Mouse (Mus musculus) embryonic facial prominence, embryonic 13.5 days (tissue): Measurements from ENCODE around the gene Kel. TPM values are rescaled to one million over a fixed set of nuclear protein-coding genes. Genes with fewer than 3 reads are reported as not detected.

Source experiments
- ATAC-seq: fragments of 200-750 bp; cut with Nextera tagmentation; 2 replicates; pipeline ENCODE4 v1.8.0; 2017; ENCODE audit warnings: low read depth; ENCODE audit not compliant: insufficient number of reproducible peaks, insufficient read depth, low FRiP score, low TSS enrichment
- H3K27ac ChIP-seq: fragments of 300-500 bp; sonication (generic); 2 replicates; pipeline ENCODE4 v1.5.1; 2015; ENCODE audit warnings: moderate library complexity, mild to moderate bottlenecking, inconsistent platforms
- H3K27me3 ChIP-seq: fragments of 300-500 bp; sonication (generic); 2 replicates; pipeline ENCODE4 v1.6.1; 2015; ENCODE audit warnings: mild to moderate bottlenecking, inconsistent platforms
- H3K36me3 ChIP-seq: fragments of 300-500 bp; sonication (generic); 2 replicates; pipeline ENCODE4 v1.6.1; 2015; ENCODE audit warnings: mild to moderate bottlenecking, inconsistent platforms
- H3K4me1 ChIP-seq: fragments of 300-500 bp; sonication (generic); 2 replicates; pipeline ENCODE4 v1.6.1; 2015; ENCODE audit warnings: inconsistent platforms
- H3K4me2 ChIP-seq: fragments of 300-500 bp; sonication (generic); 2 replicates; pipeline ENCODE4 v1.6.1; 2015; ENCODE audit warnings: moderate library complexity, mild to moderate bottlenecking, inconsistent platforms
- H3K4me3 ChIP-seq: fragments of 300-500 bp; sonication (generic); 2 replicates; pipeline ENCODE4 v1.5.1; 2015; ENCODE audit warnings: mild to moderate bottlenecking, inconsistent platforms
- H3K9ac ChIP-seq: fragments of 300-500 bp; sonication (generic); 2 replicates; pipeline ENCODE4 v1.6.1; 2015; ENCODE audit warnings: mild to moderate bottlenecking, inconsistent platforms
- H3K9me3 ChIP-seq: fragments of 300-500 bp; sonication (generic); 2 replicates; pipeline ENCODE4 v1.6.1; 2016; ENCODE audit warnings: inconsistent platforms
- WGBS: fragments of 180-500 bp; shearing (Covaris S2); methylation state at CpG from one replicate; pipeline ENCODE4 v1.1.7; 2015; ENCODE audit warnings: mixed read lengths; 5-methylcytosine and 5-hydroxymethylcytosine counted together
- polyA plus RNA-seq: library from polyadenylated mRNA; unstranded; fragments of >200 nt; fragmentation: Nextera tagmentation; extraction: Ambion mirVana; gene quantifications from 2 replicates; pipeline ENCODE4 v1.2.1, GENCODE M21; 2015

The Kel gene
- polyA plus RNA-seq, 1 experiment from 2014 or later, result 1.3 TPM

DNA sequence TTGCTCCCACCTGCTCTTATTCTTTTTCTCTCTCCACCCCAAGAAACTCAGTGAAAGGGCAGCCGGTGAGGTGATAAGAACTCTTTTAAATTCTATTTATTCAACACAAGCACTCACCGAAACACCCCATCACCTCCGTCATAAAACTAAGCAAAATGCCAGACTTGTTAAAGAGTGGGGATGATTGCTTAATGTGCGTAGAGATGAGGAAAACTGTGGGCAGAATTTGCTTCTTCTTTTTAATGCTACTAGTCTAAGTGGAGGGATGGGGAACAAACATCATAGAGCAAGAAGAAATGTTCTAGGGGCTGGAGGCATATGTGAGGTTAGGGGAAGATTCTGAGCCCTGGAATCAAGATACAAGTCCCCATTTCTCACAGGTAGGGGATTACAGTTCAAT, 61.4 kb downstream of the Kel start:
- no peak overlapping the region for H3K4me2 ChIP-seq
- H3K9me3 ChIP-seq, result no peaks in the 10 kb centered on the region
- H3K36me3 ChIP-seq, result no peaks in the 10 kb centered on the region
- no peak overlapping the region for H3K27ac ChIP-seq
- H3K27me3 ChIP-seq, result no peaks in the 10 kb centered on the region
- no peak for ATAC-seq
- H3K4me1 ChIP-seq, result no peaks in the 10 kb centered on the region
- no peak overlapping the region for H3K9ac ChIP-seq
- H3K4me3 ChIP-seq, result no peak overlapping the region
- WGBS, result 89% methylated on average over 4 of the region's 4 CpGs

DNA sequence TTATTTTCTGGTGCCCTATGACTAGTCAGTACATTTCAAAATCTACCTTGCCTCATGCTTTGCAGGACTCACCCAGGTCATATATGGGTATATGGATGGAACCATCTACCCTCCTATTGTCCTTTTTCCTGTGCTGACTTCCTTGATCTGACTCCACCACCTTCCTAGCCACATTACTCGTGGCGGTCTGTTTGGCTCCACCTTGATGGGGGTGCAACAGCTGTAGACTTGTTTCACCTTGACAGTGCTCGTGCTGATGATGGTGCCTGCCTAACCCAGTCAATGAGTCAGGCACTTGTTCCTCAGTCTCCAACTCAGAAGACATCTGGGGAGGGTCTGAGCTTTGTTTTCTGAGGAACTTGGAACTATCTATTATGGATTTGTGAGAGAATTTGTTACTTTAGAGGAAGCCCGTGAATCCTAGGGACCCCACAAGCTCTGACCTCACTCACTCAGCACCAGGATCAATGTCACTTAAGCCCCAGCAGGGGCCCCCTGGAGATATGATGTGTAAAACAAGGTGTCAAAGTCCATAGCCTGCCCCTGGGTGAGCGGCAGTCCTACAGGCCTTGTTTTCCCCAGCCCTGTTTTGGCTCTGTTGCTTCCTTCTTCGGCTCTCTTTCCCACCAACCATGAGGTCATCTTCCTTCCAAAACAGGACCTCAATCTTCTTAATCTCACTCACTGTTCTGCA, 62.8 kb downstream of the Kel start:
- no peak overlapping the region for H3K9ac ChIP-seq
- no peak overlapping the region for H3K27ac ChIP-seq
- H3K27me3 ChIP-seq, result no peaks in the 10 kb centered on the region
- WGBS, result 84% methylated on average over 6 of the region's 6 CpGs
- no peak overlapping the region for H3K4me2 ChIP-seq
- no peaks in the 10 kb centered on the region for H3K9me3 ChIP-seq
- H3K36me3 ChIP-seq, result no peaks in the 10 kb centered on the region
- no peak for ATAC-seq
- no peak overlapping the region for H3K4me3 ChIP-seq
- H3K4me1 ChIP-seq, result no peaks in the 10 kb centered on the region

GRCm38 (mm10) chr6:41640449-41640848, 63.7 kb downstream of the Kel start:
- ATAC-seq, result no peak
- WGBS, result 47% methylated on average over 3 of the region's 3 CpGs
- H3K36me3 ChIP-seq, result no peaks in the 10 kb centered on the region
- no peak overlapping the region for H3K4me3 ChIP-seq
- H3K9me3 ChIP-seq, result no peaks in the 10 kb centered on the region
- no peak overlapping the region for H3K27ac ChIP-seq
- H3K4me2 ChIP-seq, result no peak overlapping the region
- H3K4me1 ChIP-seq, result no peaks in the 10 kb centered on the region
- no peak overlapping the region for H3K9ac ChIP-seq
- no peaks in the 10 kb centered on the region for H3K27me3 ChIP-seq

DNA sequence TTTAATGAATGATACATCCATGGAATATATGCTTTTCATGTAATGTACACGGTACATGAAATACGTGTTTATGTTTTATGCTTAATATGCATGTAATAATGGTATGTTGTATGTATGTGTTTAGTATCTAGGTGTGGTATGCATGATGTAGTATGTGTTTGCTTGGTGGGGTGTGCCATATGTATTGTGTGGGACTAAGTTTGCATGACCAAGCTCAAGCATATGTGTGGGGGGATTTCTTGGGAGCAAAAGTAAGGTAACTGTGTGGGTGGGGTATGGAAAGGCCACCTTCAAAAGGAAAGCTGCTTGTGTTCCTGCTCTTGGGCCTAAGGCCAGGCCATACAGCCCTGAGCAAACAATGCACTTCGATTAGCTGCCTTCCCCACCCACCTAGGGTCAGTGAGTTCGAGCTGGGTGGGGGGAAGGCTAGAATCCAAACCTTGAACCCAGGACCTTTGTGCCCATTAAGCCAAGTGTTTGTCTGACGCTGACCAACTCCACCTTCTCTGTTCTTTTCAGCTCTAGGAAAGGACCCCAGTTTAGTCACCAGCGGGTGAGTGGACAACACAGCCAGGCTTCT, 66.1 kb downstream of the Kel start:
- Histone ChIP-seq H3K27me3 (no peaks in the 10 kb centered on the region), H3K4me3 (no peak overlapping the region), H3K4me1 (peaks cover 9% of the 10 kb centered on the region), H3K36me3 (no peaks in the 10 kb centered on the region), H3K27ac (no peak overlapping the region), H3K9me3 (no peaks in the 10 kb centered on the region), H3K4me2 (no peak overlapping the region), H3K9ac (no peak overlapping the region)
- ATAC-seq, result no peak
- 77% methylated on average over 6 of the region's 6 CpGs for WGBS

GRCm38 (mm10) chr6:41637393-41637792, 66.7 kb downstream of the Kel start:
- H3K27me3 ChIP-seq, result no peaks in the 10 kb centered on the region
- no peak overlapping the region for H3K4me2 ChIP-seq
- no peaks in the 10 kb centered on the region for H3K9me3 ChIP-seq
- no peak overlapping the region for H3K4me3 ChIP-seq
- H3K9ac ChIP-seq, result no peak overlapping the region
- no peak for ATAC-seq
- H3K36me3 ChIP-seq, result no peaks in the 10 kb centered on the region
- H3K4me1 ChIP-seq, result peaks cover 9% of the 10 kb centered on the region
- H3K27ac ChIP-seq, result no peak overlapping the region
- WGBS, result 36% methylated on average over 1 of the region's 1 CpGs

Other genes with a start within 250 kb of the Kel start
- not detected in 2 replicates for gene Prss1, start 245.4 kb downstream of the Kel start, polyA plus RNA-seq
- gene Prss2, start 182.6 kb downstream of the Kel start, polyA plus RNA-seq, result not detected in 2 replicates
- gene Ephb6, start 98.9 kb downstream of the Kel start, polyA plus RNA-seq, result 23.8 and 27.1 TPM in 2 replicates
- gene Trpv6, start 67.9 kb downstream of the Kel start, polyA plus RNA-seq, result 1.3 TPM in 2 replicates
- gene Trpv5, start 23.6 kb downstream of the Kel start, polyA plus RNA-seq, result not detected in 2 replicates
- gene Llcfc1, start 19.9 kb downstream of the Kel start, polyA plus RNA-seq, result not detected in 2 replicates
- not detected in 2 replicates for gene Olfr459, start 70.8 kb upstream of the Kel start, polyA plus RNA-seq
- gene Pip, start 143.2 kb upstream of the Kel start, polyA plus RNA-seq, result not detected in 2 replicates
- not detected in 2 replicates for gene Sval2, start 148.7 kb upstream of the Kel start, polyA plus RNA-seq
- not detected in 2 replicates for gene Sval1, start 247.3 kb upstream of the Kel start, polyA plus RNA-seq